Mouse (Mus musculus): ENCODE data around the gene Cdk6. TPM values are rescaled to one million over a fixed set of nuclear protein-coding genes. Genes with fewer than 3 reads are reported as not detected.
"Not testable (repeated sequence)": the region's sequence is repeated elsewhere in the genome, so short reads cannot be mapped to it uniquely, and the experiment has no call there.

Cdk6 gene
- polyA plus RNA-seq, 1 experiment from 2014 or later, result 11.8 TPM

GRCm38 (mm10) chr5:3516481-3517075 lies 175.3 kb downstream of the Cdk6 start:
- Histone ChIP-seq H3K9me3 (ENCODE audit: control insufficient read depth, low read length) (no peaks in the 10 kb centered on the region), H3K27me3 (ENCODE audit: control insufficient read depth, insufficient read depth, low read length) (no peaks in the 10 kb centered on the region), H3K9ac (no peak overlapping the region), H3K27ac (no peak overlapping the region), H3K36me3 (replicated peaks; ENCODE audit: control insufficient read depth, insufficient read depth) (no peaks in the 10 kb centered on the region), H3K4me3 (replicated peaks; ENCODE audit: low read length) (no peak overlapping the region), H3K4me2 (replicated peaks) (no peak overlapping the region), H3K4me1 (replicated peaks; ENCODE audit: control insufficient read depth, insufficient read depth, low read length) (no peaks in the 10 kb centered on the region)
- ATAC-seq (ENCODE audit: low FRiP score) (peak; percentile 71; the same call in 1 of the 2 replicates), DNase-seq (ENCODE audit: low spot score) (peak; percentile 72)
- 63% methylated on average over 9 of the region's 9 CpGs for WGBS

DNA sequence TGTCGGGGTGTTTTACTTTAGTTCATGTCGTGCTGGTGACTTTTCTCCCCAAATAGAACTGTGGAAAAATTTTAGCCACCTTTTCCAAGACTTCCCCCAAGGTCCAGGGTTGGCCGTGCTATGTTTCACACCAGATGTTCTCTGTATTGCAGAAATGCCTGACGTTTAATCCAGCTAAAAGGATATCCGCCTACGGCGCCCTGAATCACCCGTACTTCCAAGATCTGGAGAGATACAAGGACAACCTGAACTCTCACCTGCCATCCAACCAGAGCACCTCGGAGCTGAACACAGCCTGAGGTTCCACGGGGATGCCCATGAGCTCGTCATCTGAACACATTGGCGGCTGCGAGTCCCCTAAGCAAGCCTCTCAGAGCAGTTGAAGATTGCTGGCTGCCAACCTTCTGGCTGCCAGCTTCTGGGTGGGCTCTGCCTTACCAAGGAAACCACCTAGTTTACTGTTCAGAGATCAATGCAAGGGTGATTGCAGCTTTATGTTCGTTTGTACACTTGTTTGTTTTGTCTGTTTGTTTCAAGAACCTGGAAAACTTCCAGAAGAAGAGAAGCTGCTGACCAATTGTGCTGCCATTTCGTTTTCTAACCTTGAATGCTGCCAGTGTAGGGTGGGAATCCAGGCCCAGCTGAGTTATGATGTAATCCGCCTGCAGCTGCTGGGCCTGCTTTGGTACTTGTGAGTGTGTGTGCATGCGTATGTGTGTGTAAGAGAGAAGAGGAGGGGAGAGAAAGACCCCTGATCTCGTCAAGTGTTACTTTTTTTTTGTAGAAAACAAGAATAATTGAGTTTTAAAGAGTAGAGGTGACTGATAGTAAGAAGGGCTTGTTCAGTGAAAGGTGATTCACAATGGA lies 179.4 kb downstream of the Cdk6 start:
- H3K27me3 ChIP-seq (ENCODE audit: control insufficient read depth, insufficient read depth, low read length), result no peaks in the 10 kb centered on the region
- H3K4me1 ChIP-seq (replicated peaks; ENCODE audit: control insufficient read depth, insufficient read depth, low read length), result no peaks in the 10 kb centered on the region
- 88% methylated on average over 18 of the region's 18 CpGs for WGBS
- no peaks in the 10 kb centered on the region for H3K36me3 ChIP-seq (replicated peaks; ENCODE audit: control insufficient read depth, insufficient read depth)
- DNase-seq (ENCODE audit: low spot score) (no peak), ATAC-seq (ENCODE audit: low FRiP score) (no peak)
- H3K4me3 ChIP-seq (replicated peaks; ENCODE audit: low read length), result no peak overlapping the region
- no peak overlapping the region for H3K27ac ChIP-seq
- H3K9me3 ChIP-seq (ENCODE audit: control insufficient read depth, low read length), result no peaks in the 10 kb centered on the region
- no peak overlapping the region for H3K9ac ChIP-seq
- no peak overlapping the region for H3K4me2 ChIP-seq (replicated peaks)

DNA sequence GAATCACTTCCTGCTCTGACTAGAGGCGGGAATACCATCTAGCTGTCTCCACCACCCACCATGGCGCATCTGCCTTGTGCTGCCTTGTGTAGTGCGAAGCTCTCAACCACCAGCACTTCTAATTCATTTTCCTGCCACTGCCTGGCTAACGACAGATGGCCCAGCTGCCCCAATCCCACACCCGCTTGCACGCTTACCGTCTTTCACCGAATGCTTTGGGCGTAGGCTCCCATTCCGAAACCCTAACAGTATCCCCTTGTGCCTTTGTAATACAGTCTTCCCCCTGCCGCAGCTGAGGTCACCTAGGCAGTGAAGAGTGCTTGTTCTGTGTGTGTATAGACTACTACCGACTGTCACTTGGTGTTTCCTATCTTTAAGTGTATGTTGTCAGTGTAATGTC lies 180.5 kb downstream of the Cdk6 start:
- Histone ChIP-seq H3K36me3 (replicated peaks; ENCODE audit: control insufficient read depth, insufficient read depth) (no peaks in the 10 kb centered on the region), H3K4me1 (replicated peaks; ENCODE audit: control insufficient read depth, insufficient read depth, low read length) (no peaks in the 10 kb centered on the region), H3K4me3 (replicated peaks; ENCODE audit: low read length) (no peak overlapping the region), H3K27me3 (ENCODE audit: control insufficient read depth, insufficient read depth, low read length) (no peaks in the 10 kb centered on the region), H3K9me3 (ENCODE audit: control insufficient read depth, low read length) (no peaks in the 10 kb centered on the region), H3K27ac (no peak overlapping the region), H3K4me2 (replicated peaks) (no peak overlapping the region), H3K9ac (no peak overlapping the region)
- 73% methylated on average over 12 of the region's 12 CpGs for WGBS
- ATAC-seq (ENCODE audit: low FRiP score) (no peak), DNase-seq (ENCODE audit: low spot score) (no peak)

DNA sequence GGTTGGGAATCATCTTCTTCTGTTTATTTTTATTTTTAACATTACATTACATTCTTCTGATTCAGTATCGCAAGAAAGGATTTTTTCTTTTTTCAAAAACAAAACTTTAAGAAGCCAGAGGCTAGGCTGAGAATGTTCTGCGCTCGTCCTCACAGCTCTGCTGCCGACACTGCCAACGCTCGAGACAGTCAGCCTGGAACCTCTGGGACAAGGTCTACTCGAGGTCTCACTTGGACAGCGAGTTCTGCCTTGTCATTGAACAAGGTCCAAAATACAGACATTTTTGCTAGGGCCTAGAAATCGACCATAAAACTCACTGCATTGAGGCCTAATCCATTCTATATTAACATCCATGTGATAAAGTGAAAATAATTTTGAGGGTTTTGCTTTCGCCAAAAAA lies 181.5 kb downstream of the Cdk6 start:
- Histone ChIP-seq H3K4me3 (replicated peaks; ENCODE audit: low read length) (no peak overlapping the region), H3K36me3 (replicated peaks; ENCODE audit: control insufficient read depth, insufficient read depth) (no peaks in the 10 kb centered on the region), H3K4me2 (replicated peaks) (no peak overlapping the region), H3K4me1 (replicated peaks; ENCODE audit: control insufficient read depth, insufficient read depth, low read length) (no peaks in the 10 kb centered on the region), H3K27ac (no peak overlapping the region), H3K9me3 (ENCODE audit: control insufficient read depth, low read length) (no peaks in the 10 kb centered on the region), H3K27me3 (ENCODE audit: control insufficient read depth, insufficient read depth, low read length) (no peaks in the 10 kb centered on the region), H3K9ac (no peak overlapping the region)
- WGBS, result 94% methylated on average over 10 of the region's 10 CpGs
- DNase-seq (ENCODE audit: low spot score) (no peak), ATAC-seq (ENCODE audit: low FRiP score) (no peak)

GRCm38 (mm10) chr5:3527041-3527691 lies 185.9 kb downstream of the Cdk6 start:
- no peak for DNase-seq (ENCODE audit: low spot score)
- Histone ChIP-seq H3K27ac (no peak overlapping the region), H3K9me3 (ENCODE audit: control insufficient read depth, low read length) (no peaks in the 10 kb centered on the region), H3K4me3 (replicated peaks; ENCODE audit: low read length) (no peak overlapping the region), H3K4me2 (replicated peaks) (no peak overlapping the region), H3K4me1 (replicated peaks; ENCODE audit: control insufficient read depth, insufficient read depth, low read length) (no peaks in the 10 kb centered on the region), H3K27me3 (ENCODE audit: control insufficient read depth, insufficient read depth, low read length) (no peaks in the 10 kb centered on the region), H3K9ac (no peak overlapping the region), H3K36me3 (replicated peaks; ENCODE audit: control insufficient read depth, insufficient read depth) (no peaks in the 10 kb centered on the region)
- ATAC-seq (ENCODE audit: low FRiP score), result 0 out of 2 replicates have a peak, but pooled peaks have one; percentile 59
- 31% methylated on average over 5 of the region's 5 CpGs for WGBS

GRCm38 (mm10) chr5:3529585-3530189 lies 188.4 kb downstream of the Cdk6 start:
- Histone ChIP-seq H3K36me3 (replicated peaks; ENCODE audit: control insufficient read depth, insufficient read depth) (no peaks in the 10 kb centered on the region), H3K4me3 (replicated peaks; ENCODE audit: low read length) (no peak overlapping the region), H3K27ac (no peak overlapping the region), H3K4me2 (replicated peaks) (no peak overlapping the region), H3K4me1 (replicated peaks; ENCODE audit: control insufficient read depth, insufficient read depth, low read length) (no peaks in the 10 kb centered on the region), H3K9ac (no peak overlapping the region), H3K9me3 (ENCODE audit: control insufficient read depth, low read length) (no peaks in the 10 kb centered on the region), H3K27me3 (ENCODE audit: control insufficient read depth, insufficient read depth, low read length) (no peaks in the 10 kb centered on the region)
- 60% methylated on average over 10 of the region's 10 CpGs for WGBS
- peak; percentile 51; the same call in 1 of the 2 replicates for ATAC-seq (ENCODE audit: low FRiP score)
- DNase-seq (ENCODE audit: low spot score), result no peak

GRCm38 (mm10) chr5:3532048-3532447 lies 190.8 kb downstream of the Cdk6 start:
- not testable (repeated sequence) for H3K27me3 ChIP-seq (ENCODE audit: control insufficient read depth, insufficient read depth, low read length); H3K9me3 ChIP-seq (ENCODE audit: control insufficient read depth, low read length); H3K4me3 ChIP-seq (replicated peaks; ENCODE audit: low read length); DNase-seq (ENCODE audit: low spot score); H3K4me2 ChIP-seq (replicated peaks); H3K36me3 ChIP-seq (replicated peaks; ENCODE audit: control insufficient read depth, insufficient read depth); H3K4me1 ChIP-seq (replicated peaks; ENCODE audit: control insufficient read depth, insufficient read depth, low read length); H3K27ac ChIP-seq; H3K9ac ChIP-seq; ATAC-seq (ENCODE audit: low FRiP score)

DNA sequence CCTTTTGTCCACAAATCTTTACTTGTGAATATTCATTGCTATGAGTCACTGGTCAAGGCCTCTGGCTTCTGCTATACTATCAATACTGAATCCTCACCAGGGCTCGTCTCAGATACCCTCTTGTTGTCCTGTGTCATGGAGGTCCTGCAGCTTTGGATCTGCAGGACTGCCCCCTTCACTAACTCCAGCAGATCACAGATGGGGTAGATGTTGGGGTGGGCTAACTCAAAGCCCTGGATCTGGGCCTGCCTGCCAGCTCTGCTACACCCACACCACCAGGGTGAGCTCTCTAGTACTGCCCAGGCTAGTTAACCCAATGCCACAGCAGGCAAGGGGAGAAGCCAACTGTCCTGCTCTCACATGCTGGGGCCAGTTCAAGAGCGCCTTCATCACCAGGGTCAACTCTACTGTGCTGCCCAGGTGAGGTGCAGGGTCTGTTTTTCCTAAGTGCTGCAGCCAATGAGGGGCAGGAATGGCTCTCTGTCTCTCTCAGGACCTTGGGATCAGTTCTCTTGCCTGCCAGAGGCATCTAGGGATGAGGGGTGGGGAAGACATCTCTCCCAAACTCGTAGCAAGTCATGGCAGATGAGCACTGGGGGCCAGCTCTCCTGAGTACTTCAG lies 195.4 kb downstream of the Cdk6 start:
- Histone ChIP-seq H3K27ac (no peak overlapping the region), H3K9ac (no peak overlapping the region), H3K4me1 (replicated peaks; ENCODE audit: control insufficient read depth, insufficient read depth, low read length) (no peaks in the 10 kb centered on the region), H3K4me3 (replicated peaks; ENCODE audit: low read length) (no peak overlapping the region), H3K4me2 (replicated peaks) (no peak overlapping the region), H3K27me3 (ENCODE audit: control insufficient read depth, insufficient read depth, low read length) (no peaks in the 10 kb centered on the region), H3K36me3 (replicated peaks; ENCODE audit: control insufficient read depth, insufficient read depth) (no peaks in the 10 kb centered on the region), H3K9me3 (ENCODE audit: control insufficient read depth, low read length) (no peaks in the 10 kb centered on the region)
- no peak for ATAC-seq (ENCODE audit: low FRiP score)
- 76% methylated on average over 3 of the region's 3 CpGs for WGBS
- no peak for DNase-seq (ENCODE audit: low spot score)
